Mouse (Mus musculus) embryo, embryonic 10 days (tissue): ENCODE data around the gene Wnt10b.

Source experiments
- DNase-seq: peaks from one replicate; pipeline ENCODE4 v3.0.0-alpha.2; 2015; ENCODE audit warnings: low spot score

Wnt10b gene

DNA sequence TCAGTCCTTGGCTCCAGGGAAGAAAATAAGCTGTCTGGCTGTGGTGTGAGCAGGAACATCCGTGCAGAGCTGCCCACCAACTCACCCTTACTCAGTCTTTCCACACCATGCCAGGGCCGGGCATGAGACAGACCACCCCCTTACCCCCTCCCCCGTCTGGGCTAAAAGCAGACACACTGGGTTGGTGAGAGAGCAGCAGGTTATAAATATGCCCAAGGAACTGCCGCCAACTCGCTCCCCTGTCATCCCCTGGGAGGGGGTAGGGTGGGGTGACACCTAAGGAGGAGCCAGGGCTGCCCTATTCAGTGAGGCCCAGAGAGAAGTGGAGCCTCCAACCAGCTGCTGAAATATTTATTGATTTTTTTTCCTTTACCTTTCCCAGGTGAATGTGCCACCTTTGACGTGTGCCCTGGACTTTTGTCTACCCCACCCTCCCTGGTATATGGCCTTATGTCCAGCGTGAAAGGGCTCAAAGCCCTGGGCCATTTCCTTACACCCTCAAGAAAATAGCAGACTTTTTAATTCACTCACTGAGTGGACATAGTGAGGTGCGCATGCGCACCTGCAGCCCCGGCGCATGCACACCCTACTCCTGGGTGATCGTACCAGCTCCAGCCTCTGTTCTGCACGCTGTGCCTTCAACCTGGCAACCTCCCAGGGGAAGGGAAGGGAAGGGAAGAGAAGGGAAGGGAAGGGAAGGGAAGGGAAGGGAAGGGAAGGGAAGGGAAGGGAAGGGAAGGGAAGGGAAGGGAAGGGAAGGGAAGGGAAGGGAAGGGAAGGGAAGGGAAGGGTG, 19.0 kb upstream of the Wnt10b start:
- DNase-seq, result no peak

DNA sequence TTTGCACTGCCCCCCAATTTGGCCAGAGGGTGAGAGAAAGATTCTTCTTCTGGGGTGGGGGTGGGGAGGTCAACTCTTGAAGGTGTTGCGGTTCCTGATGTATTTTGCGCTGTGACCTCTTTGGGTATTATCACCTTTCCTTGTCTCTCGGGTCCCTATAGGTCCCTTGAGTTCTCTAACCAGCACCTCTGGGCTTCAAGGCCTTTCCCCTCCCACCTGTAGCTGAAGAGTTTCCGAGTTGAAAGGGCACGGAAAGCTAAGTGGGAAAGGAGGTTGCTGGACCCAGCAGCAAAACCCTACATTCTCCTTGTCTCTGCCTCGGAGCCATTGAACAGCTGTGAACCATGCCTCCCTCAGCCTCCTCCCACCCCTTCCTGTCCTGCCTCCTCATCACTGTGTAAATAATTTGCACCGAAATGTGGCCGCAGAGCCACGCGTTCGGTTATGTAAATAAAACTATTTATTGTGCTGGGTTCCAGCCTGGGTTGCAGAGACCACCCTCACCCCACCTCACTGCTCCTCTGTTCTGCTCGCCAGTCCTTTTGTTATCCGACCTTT, 15.3 kb upstream of the Wnt10b start:
- no peak for DNase-seq

DNA sequence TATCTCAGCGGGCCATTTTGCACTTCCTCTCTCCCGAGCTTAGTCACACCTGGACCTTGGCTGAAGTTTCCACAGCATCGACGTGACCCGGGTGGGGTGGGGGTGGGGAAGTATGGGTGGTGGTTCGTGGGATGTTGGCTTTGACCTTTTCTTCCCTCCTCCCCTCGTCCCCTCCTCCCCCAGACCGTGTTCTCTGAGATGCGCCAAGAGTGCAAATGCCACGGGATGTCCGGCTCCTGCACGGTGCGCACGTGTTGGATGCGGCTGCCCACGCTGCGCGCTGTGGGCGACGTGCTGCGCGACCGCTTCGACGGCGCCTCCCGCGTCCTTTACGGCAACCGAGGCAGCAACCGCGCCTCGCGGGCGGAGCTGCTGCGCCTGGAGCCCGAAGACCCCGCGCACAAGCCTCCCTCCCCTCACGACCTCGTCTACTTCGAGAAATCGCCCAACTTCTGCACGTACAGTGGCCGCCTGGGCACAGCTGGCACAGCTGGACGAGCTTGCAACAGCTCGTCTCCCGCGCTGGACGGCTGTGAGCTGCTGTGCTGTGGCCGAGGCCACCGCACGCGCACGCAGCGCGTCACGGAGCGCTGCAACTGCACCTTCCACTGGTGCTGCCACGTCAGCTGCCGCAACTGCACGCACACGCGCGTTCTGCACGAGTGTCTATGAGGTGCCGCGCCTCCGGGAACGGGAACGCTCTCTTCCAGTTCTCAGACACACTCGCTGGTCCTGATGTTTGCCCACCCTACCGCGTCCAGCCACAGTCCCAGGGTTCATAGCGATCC, 14.5 kb upstream of the Wnt10b start:
- no peak for DNase-seq

DNA sequence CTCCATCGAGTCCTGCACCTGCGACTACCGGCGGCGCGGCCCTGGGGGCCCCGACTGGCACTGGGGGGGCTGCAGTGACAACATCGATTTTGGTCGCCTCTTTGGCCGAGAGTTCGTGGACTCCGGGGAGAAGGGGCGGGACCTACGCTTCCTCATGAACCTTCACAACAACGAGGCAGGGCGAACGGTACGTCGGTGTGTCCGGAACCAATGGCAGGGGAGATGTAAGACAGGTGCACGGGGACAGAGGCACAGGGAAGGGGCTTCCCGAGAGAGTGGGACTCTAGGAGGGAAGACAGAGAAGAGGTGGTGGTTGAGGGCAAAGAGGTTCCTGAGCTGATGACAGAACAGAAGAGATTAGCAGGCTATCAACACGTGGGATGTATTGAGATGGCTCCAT, 13.8 kb upstream of the Wnt10b start:
- no peak for DNase-seq

DNA sequence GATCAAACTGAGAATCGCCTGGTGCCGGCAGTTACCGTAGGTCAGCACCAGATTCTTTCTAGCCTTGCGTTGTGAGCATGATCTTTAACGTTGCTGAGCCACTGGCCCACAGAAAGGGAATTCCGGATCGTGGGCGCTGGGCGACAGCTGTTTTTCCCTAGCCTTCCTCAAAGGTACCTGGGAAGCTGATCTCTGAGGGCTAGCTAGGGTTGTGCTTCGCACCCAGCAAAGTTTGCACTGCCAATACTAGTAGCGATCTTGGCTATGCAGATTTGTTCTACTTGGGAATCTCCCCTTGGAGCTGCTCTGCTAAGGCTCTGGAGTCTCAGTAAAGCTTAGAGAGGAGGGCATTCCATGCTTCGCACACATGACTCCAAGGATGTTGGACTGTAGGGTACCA, 13.3 kb upstream of the Wnt10b start:
- no peak for DNase-seq

DNA sequence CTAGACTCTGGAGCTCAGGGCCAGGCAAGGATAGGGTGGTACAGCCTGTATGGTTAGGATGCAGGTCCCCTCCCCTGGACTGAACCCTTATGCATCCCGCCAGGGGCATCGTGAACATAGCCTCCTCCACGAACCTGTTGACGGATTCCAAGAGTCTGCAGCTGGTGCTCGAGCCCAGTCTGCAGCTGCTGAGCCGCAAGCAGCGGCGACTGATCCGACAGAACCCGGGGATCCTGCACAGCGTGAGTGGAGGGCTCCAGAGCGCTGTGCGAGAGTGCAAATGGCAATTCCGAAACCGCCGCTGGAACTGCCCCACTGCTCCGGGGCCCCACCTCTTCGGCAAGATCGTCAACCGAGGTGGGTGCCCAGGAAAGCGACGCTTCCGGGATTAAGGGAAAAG, 12.8 kb upstream of the Wnt10b start:
- DNase-seq, result no peak

DNA sequence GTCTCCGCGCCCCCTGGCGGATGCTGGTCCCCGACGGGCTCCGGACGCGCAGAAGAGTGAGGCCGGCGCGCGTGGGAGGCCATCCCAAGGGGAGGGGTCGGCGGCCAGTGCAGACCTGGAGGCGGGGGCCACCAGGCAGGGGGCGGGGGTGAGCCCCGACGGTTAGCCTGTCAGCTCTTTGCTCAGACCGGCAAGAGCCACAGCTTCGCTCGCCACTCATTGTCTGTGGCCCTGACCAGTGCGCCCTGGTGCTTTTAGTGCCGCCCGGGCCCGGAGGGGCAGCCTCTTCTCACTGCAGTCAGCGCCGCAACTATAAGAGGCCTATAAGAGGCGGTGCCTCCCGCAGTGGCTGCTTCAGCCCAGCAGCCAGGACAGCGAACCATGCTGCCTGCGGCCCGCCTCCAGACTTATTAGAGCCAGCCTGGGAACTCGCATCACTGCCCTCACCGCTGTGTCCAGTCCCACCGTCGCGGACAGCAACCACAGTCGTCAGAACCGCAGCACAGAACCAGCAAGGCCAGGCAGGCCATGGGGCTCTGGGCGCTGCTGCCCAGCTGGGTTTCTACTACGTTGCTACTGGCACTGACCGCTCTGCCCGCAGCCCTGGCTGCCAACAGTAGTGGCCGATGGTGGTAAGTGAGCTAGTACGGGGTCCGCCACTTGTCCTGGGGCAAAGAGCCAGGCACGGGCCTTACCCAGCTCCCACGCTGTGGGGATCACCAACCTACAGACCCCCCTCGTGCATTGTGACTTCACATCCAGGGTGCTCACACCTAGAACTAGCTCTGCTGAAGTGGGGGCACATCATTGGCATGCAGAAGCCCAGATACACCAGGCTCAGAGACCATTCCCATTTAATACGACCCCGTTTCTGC, 11.9 kb upstream of the Wnt10b start, which contains the start of gene Wnt1:
Wnt1 (plus strand) TSS at position 197 of the 875 bp plus-strand sequence.
- peak; percentile 73 for DNase-seq

DNA sequence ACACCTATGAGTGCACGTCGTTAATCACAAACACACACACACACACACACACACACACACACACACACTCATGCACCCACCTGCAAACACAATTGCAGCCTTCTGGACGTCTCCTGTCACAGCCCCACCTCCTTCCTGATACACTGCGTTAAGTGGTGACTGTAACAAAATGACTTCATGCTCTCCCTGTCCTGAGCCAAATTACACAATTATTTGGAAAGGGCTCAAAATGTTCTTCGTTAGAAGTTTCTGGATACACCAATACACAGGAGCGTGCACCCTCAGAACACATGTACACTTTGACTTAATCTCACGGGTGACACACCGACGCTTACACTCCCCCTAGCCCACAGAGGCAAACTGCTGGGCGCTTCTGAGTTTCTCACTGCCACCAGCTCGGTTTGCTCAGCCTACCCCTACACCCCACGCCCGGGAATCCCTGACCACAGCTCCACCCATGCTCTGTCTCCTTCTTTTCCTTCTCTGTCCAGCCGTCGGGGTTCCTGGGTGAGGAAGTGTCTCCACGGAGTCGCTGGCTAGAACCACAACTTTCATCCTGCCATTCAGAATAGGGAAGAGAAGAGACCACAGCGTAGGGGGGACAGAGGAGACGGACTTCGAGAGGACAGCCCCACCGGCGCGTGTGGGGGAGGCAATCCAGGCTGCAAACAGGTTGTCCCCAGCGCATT, 11.2 kb upstream of the Wnt10b start:
- no peak for DNase-seq

DNA sequence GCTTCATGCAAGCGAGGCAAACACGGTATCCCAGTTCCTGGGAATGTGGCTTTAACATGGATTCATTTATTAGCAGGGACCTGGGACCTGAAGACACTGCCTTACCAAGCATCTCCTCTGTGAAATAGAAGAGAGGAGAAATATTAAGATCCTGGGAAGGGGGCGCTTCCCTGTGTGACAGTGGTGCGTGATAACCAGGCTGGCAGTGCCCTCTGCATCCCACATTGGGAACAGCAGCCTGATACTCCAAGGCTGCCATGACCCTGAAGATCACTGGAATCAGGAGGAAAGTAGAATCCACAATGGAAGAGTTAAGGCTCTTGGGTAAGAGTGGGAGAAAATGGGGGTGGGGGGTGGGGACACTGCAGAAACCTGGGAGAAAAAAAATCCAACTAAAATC, 10.0 kb upstream of the Wnt10b start:
- no peak for DNase-seq

DNA sequence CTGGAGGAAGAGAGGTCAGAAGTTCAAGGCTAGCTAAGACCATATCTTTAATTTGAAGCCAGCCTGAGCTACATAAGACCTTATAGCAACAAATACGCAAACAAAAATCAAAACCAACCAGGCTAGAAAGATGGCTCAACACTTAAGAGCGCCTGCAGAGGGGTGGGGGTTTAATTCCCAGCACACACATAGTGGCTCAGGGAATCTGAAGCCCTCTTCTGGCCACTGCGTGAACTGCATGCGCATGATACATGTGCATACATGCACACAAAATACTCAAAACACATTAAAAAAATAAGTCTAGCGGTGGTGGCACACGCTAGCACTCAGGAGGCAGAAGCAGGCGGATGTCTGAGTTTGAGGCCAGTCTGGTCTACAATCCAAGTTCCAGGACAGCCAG, 7.8 kb upstream of the Wnt10b start:
- no peak for DNase-seq

DNA sequence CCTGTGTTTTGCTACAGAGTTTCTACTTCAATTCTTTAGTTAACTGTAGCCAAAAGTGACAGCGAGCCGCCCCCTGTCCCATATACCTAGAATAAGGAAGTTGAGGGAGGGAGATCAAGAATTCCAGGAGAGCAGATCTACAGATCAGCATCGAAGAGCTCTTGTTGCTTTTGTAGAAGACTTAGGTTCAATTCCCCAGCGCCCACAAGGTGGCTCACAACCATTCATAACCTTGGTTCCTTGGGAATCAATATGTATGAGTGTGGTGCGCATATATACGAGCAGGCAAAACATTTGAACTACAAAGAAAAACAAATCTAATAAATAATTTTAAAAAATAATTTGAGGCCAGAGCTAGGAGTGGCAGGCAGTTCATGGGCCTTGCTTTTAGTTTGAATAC, 3.2 kb upstream of the Wnt10b start:
- DNase-seq, result no peak

DNA sequence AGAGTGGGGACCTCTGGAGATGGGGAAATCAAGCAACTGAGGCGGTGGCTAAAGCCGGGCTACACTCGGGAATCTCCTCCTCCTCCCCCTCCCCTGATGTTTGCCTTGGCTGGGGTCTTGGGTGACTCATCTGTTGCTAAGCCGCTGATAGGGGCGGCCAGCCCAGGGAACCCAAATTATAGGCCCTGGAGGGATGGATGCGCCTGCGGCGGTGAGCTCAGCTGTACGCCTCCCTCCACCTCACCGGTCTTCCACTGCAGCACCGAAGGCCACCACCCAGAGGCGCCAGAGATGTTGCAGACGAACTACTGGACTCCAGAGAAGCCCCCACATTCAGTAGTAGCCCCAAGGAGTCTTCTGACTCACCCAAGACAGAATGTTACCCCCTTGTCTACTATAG, 2.6 kb upstream of the Wnt10b start:
- no peak for DNase-seq

DNA sequence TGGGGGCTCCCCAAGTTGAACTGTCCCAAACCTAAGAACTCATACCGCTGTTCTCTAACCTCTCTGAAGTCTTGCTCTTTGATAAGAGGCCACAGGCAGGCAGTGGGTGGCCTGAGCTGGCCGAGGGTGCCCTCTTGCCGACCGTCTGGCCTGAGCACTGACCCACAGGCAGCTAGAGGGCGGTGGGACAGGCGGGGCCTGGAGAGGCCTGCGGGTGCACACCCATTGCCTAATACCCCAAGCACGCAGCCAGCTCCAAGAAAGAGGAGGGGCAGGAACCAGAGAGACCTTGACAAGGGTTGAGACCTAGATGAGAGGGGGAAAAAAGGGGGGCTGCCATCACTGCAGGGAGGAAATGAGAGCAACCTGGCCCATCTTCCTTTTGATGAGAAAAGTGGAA, 2.1 kb upstream of the Wnt10b start:
- DNase-seq, result no peak

DNA sequence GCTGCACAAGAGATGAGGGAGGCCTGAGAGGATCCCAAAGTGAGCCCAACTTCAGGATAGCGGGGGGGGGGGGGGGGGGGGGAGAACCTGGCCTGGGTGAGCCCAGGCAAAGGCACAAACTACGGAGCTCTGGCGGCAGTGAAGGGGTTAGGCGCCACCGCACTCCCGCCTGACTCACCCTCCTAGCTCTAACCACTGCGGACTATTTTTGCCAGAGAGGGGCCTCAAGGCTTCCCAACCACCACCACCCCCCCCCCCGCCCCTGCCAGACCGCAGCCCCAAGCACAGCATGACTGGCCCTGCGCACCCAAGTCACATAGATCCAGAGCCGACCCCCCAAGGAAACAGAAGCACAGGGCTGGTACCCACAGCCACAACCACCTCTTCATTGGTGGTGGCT, 856 bp upstream of the Wnt10b start:
- no peak for DNase-seq

DNA sequence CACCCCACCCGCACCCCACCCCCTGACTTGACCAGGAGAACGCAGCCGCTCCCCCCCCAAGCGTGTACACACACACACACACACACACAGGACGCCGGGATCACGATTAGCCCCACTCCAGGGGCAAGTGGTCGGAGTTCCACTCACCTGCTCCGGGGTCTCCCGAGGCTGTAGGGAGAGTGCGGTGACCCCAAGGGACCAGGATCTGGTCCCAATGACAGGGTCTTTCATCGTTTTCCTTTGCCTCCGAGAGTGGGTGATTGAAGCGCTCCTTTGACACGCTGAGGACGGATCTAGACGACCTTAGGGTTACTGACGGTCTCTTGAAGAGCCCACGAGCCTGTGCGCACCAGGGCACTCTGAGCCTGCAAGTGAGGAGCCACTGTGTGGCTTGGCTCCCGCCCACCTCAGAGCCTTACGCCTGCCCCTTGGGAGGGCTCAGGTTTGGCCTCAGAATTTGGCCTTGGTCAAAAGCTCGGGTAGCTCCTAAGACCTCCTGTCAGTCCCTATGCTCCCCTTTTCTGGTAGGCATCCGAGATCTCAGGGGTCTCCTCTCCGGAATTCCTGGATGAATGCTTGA, 331 bp upstream of the Wnt10b start:
- no peak for DNase-seq

DNA sequence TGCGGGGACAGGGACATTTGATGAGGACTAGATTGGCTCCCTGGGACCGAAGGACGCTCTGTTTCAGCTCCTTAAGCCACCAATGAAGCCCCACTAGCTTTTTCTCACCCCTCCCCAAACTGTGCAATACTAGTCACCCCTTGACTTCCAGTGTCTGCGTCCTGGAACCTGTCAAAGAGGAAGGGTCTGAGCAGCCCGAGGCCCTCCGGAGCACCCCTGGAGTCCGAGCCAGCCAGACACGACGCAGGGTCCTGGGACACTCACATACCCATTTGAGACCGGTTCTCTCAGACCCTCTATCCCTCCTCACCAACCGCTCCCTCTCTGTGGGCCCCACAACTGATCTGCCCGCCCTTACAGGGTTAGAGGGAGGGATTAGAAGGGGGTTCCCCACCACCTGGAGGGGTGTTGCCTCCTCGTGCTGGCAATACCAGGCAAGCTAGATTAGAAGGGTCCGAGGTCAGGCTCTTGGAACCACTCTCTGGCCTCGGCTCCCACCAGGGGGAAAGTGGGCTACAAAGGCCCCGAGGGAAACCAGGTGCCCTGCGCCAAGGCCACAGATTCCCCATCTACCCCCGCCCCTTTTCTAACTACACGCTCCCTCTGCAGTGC, 839 bp downstream of the Wnt10b start:
- no peak for DNase-seq

DNA sequence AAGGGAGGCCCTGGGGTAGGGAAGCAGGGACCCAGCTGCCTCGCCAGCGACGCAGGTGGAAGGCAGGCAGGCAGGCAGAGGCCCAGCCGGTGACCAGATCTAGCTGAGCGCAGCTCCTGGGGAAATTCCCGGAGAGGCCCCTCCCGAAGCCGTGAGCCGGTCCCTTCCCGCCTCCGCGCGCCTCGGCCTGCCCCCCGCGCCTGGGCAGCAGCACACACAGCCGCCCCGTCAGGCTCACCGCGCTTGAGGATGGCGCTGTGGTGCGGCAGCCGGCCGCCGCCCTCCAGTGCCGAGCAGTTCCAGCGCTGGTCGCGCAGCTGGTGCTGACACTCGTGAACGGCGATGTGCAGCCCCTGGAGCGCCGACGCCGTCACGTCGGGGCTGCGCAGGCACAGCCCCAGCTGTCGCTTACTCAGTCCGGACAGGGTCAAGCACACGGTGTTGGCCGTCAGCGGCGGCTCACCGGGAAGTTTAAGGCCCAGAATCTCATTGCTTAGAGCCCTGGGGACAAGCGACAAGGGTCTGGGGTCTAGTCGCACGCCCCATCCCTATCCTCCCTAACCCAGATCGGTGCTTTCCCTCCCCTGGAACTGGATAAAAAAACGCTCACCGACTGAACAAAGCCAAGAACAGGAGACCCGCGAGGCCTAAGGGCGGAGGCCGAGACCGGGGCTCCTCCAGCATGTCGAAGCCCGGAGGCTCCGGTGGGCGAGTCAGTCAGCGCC, 1.5 kb downstream of the Wnt10b start:
- peak; percentile 56 for DNase-seq

DNA sequence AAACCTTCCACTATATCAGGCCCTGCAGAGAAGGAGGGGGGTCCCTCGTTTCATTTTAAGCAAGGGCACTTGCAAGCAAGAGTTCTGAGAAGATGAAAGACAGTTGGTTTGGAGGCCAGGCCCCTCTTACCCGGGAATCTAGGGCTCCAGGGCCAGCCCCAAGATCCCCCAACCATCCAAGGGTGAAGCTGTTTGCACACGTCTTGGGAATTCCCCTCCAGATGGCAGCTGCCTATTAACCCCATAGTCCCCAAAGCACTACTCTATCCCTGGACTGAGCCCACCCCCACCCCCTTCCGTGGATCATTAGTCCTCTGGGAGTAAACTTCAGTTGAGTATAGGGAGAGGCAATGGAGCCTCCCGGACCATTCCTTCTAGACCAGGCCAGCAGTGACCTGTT, 2.4 kb downstream of the Wnt10b start:
- DNase-seq, result no peak

DNA sequence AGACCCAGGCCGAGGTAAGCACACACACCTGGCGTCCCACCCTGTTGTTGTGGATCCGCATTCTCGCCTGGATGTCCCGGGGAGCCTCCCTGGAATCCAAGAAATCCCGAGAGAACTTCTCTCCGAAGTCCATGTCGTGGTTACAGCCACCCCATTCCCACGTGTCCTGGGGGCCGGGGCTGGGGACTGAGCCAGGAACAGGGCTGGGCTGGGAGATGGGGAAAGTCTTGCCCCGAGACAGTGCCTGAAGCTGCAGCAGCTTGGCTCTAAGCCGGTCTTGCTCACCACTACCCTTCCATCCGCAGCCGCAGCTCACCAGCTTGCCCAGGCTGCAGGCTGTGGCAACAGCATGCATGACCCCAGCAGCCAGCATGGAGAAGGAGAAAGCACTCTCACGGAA, 3.9 kb downstream of the Wnt10b start:
- DNase-seq, result no peak
